Mouse (Mus musculus) hindbrain, embryonic 11.5 days (tissue): ENCODE results near the gene Adgre4. TPM values are rescaled to one million over a fixed set of nuclear protein-coding genes. Genes with fewer than 3 reads are reported as not detected.
"Not testable (repeated sequence)": the region's sequence is repeated elsewhere in the genome, so short reads cannot be mapped to it uniquely, and the experiment has no call there.

Experiments used
- ATAC-seq: fragments of 200-750 bp; cut with Nextera tagmentation; 2 replicates; pipeline ENCODE4 v1.8.0; 2017; ENCODE audit warnings: mild to moderate bottlenecking, moderate TSS enrichment, moderate library complexity; ENCODE audit not compliant: low FRiP score
- DNase-seq: peaks from one replicate; pipeline ENCODE4 v3.0.0-alpha.2; 2015; ENCODE audit warnings: low spot score
- H3K27ac ChIP-seq: fragments of 300-500 bp; sonication (generic); 2 replicates; pipeline ENCODE4 v1.5.1; 2014; ENCODE audit warnings: mild to moderate bottlenecking, low read depth, low read length
- H3K27me3 ChIP-seq: fragments of 300-500 bp; sonication (generic); 2 replicates; pipeline ENCODE4 v1.6.1; 2014; ENCODE audit warnings: mild to moderate bottlenecking, low read length, moderate library complexity, mixed read lengths; ENCODE audit not compliant: control insufficient read depth, insufficient read depth
- H3K36me3 ChIP-seq: fragments of 300-500 bp; sonication (generic); 2 replicates; pipeline ENCODE4 v1.6.1; 2014; ENCODE audit warnings: mild to moderate bottlenecking, low read length, moderate library complexity, mixed read lengths; ENCODE audit not compliant: control insufficient read depth, insufficient read depth
- H3K4me1 ChIP-seq: fragments of 300-500 bp; sonication (generic); replicated peaks from 2 replicates; pipeline ENCODE4 v1.6.1; 2014; ENCODE audit warnings: low read length, mixed read lengths; ENCODE audit not compliant: control insufficient read depth, insufficient read depth
- H3K4me2 ChIP-seq: fragments of 300-500 bp; sonication (generic); replicated peaks from 2 replicates; pipeline ENCODE4 v1.6.1; 2014; ENCODE audit warnings: mild to moderate bottlenecking, low read depth, low read length
- H3K4me3 ChIP-seq: fragments of 300-500 bp; sonication (generic); 2 replicates; pipeline ENCODE4 v1.5.1; 2014; ENCODE audit warnings: low read depth, low read length
- H3K9ac ChIP-seq: fragments of 300-500 bp; sonication (generic); 2 replicates; pipeline ENCODE4 v1.6.1; 2014; ENCODE audit warnings: low read depth, low read length
- H3K9me3 ChIP-seq: fragments of 300-500 bp; sonication (generic); 2 replicates; pipeline ENCODE4 v1.6.1; 2016; ENCODE audit warnings: low read length; ENCODE audit not compliant: control insufficient read depth
- WGBS: fragments of 180-500 bp; shearing (Covaris S2); extraction: QIAGEN DNeasy Blood & Tissue Kit; methylation state at CpG from one replicate; pipeline ENCODE4 v1.1.7; 2014; 5-methylcytosine and 5-hydroxymethylcytosine counted together
- polyA plus RNA-seq: library from polyadenylated mRNA; unstranded; fragments of >200 nt; fragmentation: Nextera tagmentation; extraction: Ambion mirVana; gene quantifications from 2 replicates; pipeline ENCODE4 v1.2.1, GENCODE M21; 2014

Gene Adgre4
- polyA plus RNA-seq, 1 experiment from 2014 or later, result 0.14 TPM

- DNase-seq (peak; percentile 7), ATAC-seq (no peak)
- no peak overlapping the region for H3K9ac ChIP-seq
- no peak overlapping the region for H3K27ac ChIP-seq
- H3K4me2 ChIP-seq, result no peak overlapping the region
- H3K4me1 ChIP-seq, result no peaks in the 10 kb centered on the region
- H3K27me3 ChIP-seq, result no peaks in the 10 kb centered on the region
- no peaks in the 10 kb centered on the region for H3K36me3 ChIP-seq
- no peaks in the 10 kb centered on the region for H3K9me3 ChIP-seq
- no peak overlapping the region for H3K4me3 ChIP-seq
Observed at GRCm38 (mm10) chr17:55813642-55814041, 63.9 kb downstream of the Adgre4 start.

GRCm38 (mm10) chr17:55816853-55817252 is 67.1 kb downstream of the Adgre4 start:
- Histone ChIP-seq H3K27me3 (no peaks in the 10 kb centered on the region), H3K9ac (no peak overlapping the region), H3K4me1 (no peaks in the 10 kb centered on the region), H3K9me3 (no peaks in the 10 kb centered on the region), H3K36me3 (no peaks in the 10 kb centered on the region), H3K4me2 (no peak overlapping the region), H3K4me3 (no peak overlapping the region), H3K27ac (no peak overlapping the region)
- ATAC-seq, result no peak
- no peak for DNase-seq
- WGBS, result 93% methylated on average over 4 of the region's 4 CpGs

GRCm38 (mm10) chr17:55821566-55821965 is 71.8 kb downstream of the Adgre4 start:
- H3K36me3 ChIP-seq, result no peaks in the 10 kb centered on the region
- ATAC-seq, result no peak

GRCm38 (mm10) chr17:55843067-55843466 is 93.3 kb downstream of the Adgre4 start:
- 87% methylated on average over 4 of the region's 4 CpGs for WGBS
- no peaks in the 10 kb centered on the region for H3K9me3 ChIP-seq
- ATAC-seq (no peak), DNase-seq (no peak)
- H3K27ac ChIP-seq, result no peak overlapping the region
- H3K36me3 ChIP-seq, result no peaks in the 10 kb centered on the region
- no peak overlapping the region for H3K4me2 ChIP-seq
- H3K27me3 ChIP-seq, result no peaks in the 10 kb centered on the region
- H3K4me3 ChIP-seq, result no peak overlapping the region
- no peaks in the 10 kb centered on the region for H3K4me1 ChIP-seq
- H3K9ac ChIP-seq, result no peak overlapping the region

More at GRCm38 (mm10) chr17:55821566-55821965, 71.8 kb downstream of the Adgre4 start:
- H3K9me3 ChIP-seq, result no peaks in the 10 kb centered on the region
- H3K4me2 ChIP-seq, result no peak overlapping the region
- H3K27ac ChIP-seq, result no peak overlapping the region
- H3K4me1 ChIP-seq, result no peaks in the 10 kb centered on the region
- DNase-seq, result no peak
- WGBS, result 89% methylated on average over 1 of the region's 1 CpGs
- no peak overlapping the region for H3K9ac ChIP-seq
- H3K27me3 ChIP-seq, result no peaks in the 10 kb centered on the region
- no peak overlapping the region for H3K4me3 ChIP-seq

- Histone ChIP-seq H3K4me3 (no peak overlapping the region), H3K4me1 (no peaks in the 10 kb centered on the region), H3K9me3 (no peaks in the 10 kb centered on the region), H3K9ac (no peak overlapping the region), H3K27me3 (no peaks in the 10 kb centered on the region), H3K4me2 (no peak overlapping the region), H3K36me3 (no peaks in the 10 kb centered on the region), H3K27ac (no peak overlapping the region)
- no peak for DNase-seq
- no peak for ATAC-seq
- 95% methylated on average over 4 of the region's 4 CpGs for WGBS
Observed at GRCm38 (mm10) chr17:55877184-55877583, 127.4 kb downstream of the Adgre4 start.

- not testable (repeated sequence) for H3K36me3 ChIP-seq, ATAC-seq, H3K9me3 ChIP-seq, H3K27me3 ChIP-seq, H3K27ac ChIP-seq, H3K4me1 ChIP-seq
- 4% methylated on average over 6 of the region's 8 CpGs for WGBS
- Histone ChIP-seq H3K4me3 (peak overlapping the region; percentile 45), H3K9ac (peak overlapping the region; percentile 44; the same call in 1 of the 2 replicates), H3K4me2 (peak overlapping the region; percentile 41)
- peak; percentile 34 for DNase-seq
Observed at GRCm38 (mm10) chr17:55878282-55878635, 128.5 kb downstream of the Adgre4 start.

GRCm38 (mm10) chr17:55878636-55879369 is 129.0 kb downstream of the Adgre4 start, which contains the start of gene Zfp119a:
Gene Zfp119a, minus strand, starts transcription at chr17:55878930.
- peak within 1 kb of the TSS; percentile 62; the same call in 1 of the 2 replicates for H3K27ac ChIP-seq
- peak; percentile 100 for ATAC-seq
- WGBS, result under 1% methylated on average over 35 of the region's 53 CpGs

GRCm38 (mm10) chr17:55883631-55884030 is 133.8 kb downstream of the Adgre4 start:
- Histone ChIP-seq H3K27ac (no peak overlapping the region), H3K4me1 (no peaks in the 10 kb centered on the region), H3K4me3 (no peak overlapping the region), H3K4me2 (no peak overlapping the region), H3K9ac (no peak overlapping the region), H3K27me3 (no peaks in the 10 kb centered on the region), H3K36me3 (no peaks in the 10 kb centered on the region), H3K9me3 (no peaks in the 10 kb centered on the region)
- DNase-seq, result no peak
- WGBS, result 66% methylated on average over 2 of the region's 2 CpGs
- ATAC-seq, result no peak

More at GRCm38 (mm10) chr17:55878636-55879369, 129.0 kb downstream of the Adgre4 start, which contains the start of gene Zfp119a:
- not testable (repeated sequence) for H3K36me3 ChIP-seq, H3K9me3 ChIP-seq, H3K4me1 ChIP-seq, H3K27me3 ChIP-seq
- peak; percentile 81 for DNase-seq
- Histone ChIP-seq H3K4me3 (peak within 1 kb of the TSS; percentile 45), H3K4me2 (peak within 1 kb of the TSS; percentile 44), H3K9ac (peak within 1 kb of the TSS; percentile 50)

GRCm38 (mm10) chr17:55884912-55885311 is 135.1 kb downstream of the Adgre4 start:
- H3K9me3 ChIP-seq, result no peaks in the 10 kb centered on the region
- no peak overlapping the region for H3K27ac ChIP-seq
- ATAC-seq (no peak), DNase-seq (no peak)
- no peak overlapping the region for H3K4me3 ChIP-seq
- no peak overlapping the region for H3K9ac ChIP-seq
- no peak overlapping the region for H3K4me2 ChIP-seq
- 54% methylated on average over 2 of the region's 2 CpGs for WGBS
- H3K4me1 ChIP-seq, result no peaks in the 10 kb centered on the region
- H3K36me3 ChIP-seq, result no peaks in the 10 kb centered on the region
- H3K27me3 ChIP-seq, result no peaks in the 10 kb centered on the region
